Mouse (Mus musculus): ENCODE measurements around the gene Adamts14. TPM values are rescaled to one million over a fixed set of nuclear protein-coding genes. Genes with fewer than 3 reads are reported as not detected.

The Adamts14 gene
- polyA plus RNA-seq, 1 experiment from 2014 or later = 0.43 TPM

- Histone ChIP-seq H3K9me3 (no peaks in the 10 kb centered on the region), H3K27ac (no peak overlapping the region), H3K27me3 (ENCODE audit: insufficient read depth, poor library complexity, severe bottlenecking) (no peaks in the 10 kb centered on the region), H3K36me3 (no peaks in the 10 kb centered on the region), H3K4me1 (replicated peaks) (peaks cover 16% of the 10 kb centered on the region; the same call in 1 of the 2 replicates), H3K4me3 (no peak overlapping the region)
- DNase-seq (ENCODE audit: low spot score) = no peak
- WGBS = 70% methylated on average over 3 of the region's 3 CpGs
Observed at GRCm38 (mm10) chr10:61188010-61188409, 85.2 kb downstream of the Adamts14 start.

GRCm38 (mm10) chr10:61187001-61187400, 86.2 kb downstream of the Adamts14 start:
- DNase-seq (ENCODE audit: low spot score) = no peak
- no peaks in the 10 kb centered on the region for H3K9me3 ChIP-seq
- no peaks in the 10 kb centered on the region for H3K36me3 ChIP-seq
- no peak overlapping the region for H3K4me3 ChIP-seq
- H3K4me1 ChIP-seq (replicated peaks) = peaks cover 16% of the 10 kb centered on the region; the same call in 1 of the 2 replicates
- 83% methylated on average over 3 of the region's 3 CpGs for WGBS
- no peaks in the 10 kb centered on the region for H3K27me3 ChIP-seq (ENCODE audit: insufficient read depth, poor library complexity, severe bottlenecking)
- no peak overlapping the region for H3K27ac ChIP-seq

GRCm38 (mm10) chr10:61179927-61180326, 93.3 kb downstream of the Adamts14 start:
- WGBS = 83% methylated on average over 6 of the region's 6 CpGs
- Histone ChIP-seq H3K4me1 (replicated peaks) (peaks cover 15% of the 10 kb centered on the region), H3K4me3 (no peak overlapping the region), H3K36me3 (no peaks in the 10 kb centered on the region), H3K9me3 (no peaks in the 10 kb centered on the region), H3K27ac (no peak overlapping the region), H3K27me3 (ENCODE audit: insufficient read depth, poor library complexity, severe bottlenecking) (peaks cover 25% of the 10 kb centered on the region)
- DNase-seq (ENCODE audit: low spot score) = no peak

- Histone ChIP-seq H3K36me3 (no peaks in the 10 kb centered on the region), H3K9me3 (no peaks in the 10 kb centered on the region), H3K4me3 (no peak overlapping the region), H3K4me1 (replicated peaks) (peaks cover 15% of the 10 kb centered on the region), H3K27me3 (ENCODE audit: insufficient read depth, poor library complexity, severe bottlenecking) (peaks cover 32% of the 10 kb centered on the region), H3K27ac (no peak overlapping the region)
- 87% methylated on average over 8 of the region's 8 CpGs for WGBS
- no peak for DNase-seq (ENCODE audit: low spot score)
Observed at GRCm38 (mm10) chr10:61178687-61179086, 94.6 kb downstream of the Adamts14 start.

GRCm38 (mm10) chr10:61177751-61178150, 95.5 kb downstream of the Adamts14 start:
- Histone ChIP-seq H3K4me3 (no peak overlapping the region), H3K36me3 (no peaks in the 10 kb centered on the region), H3K9me3 (no peaks in the 10 kb centered on the region), H3K27me3 (ENCODE audit: insufficient read depth, poor library complexity, severe bottlenecking) (peaks cover 32% of the 10 kb centered on the region), H3K4me1 (replicated peaks) (peaks cover 15% of the 10 kb centered on the region), H3K27ac (no peak overlapping the region)
- DNase-seq (ENCODE audit: low spot score) = no peak
- 78% methylated on average over 4 of the region's 4 CpGs for WGBS

GRCm38 (mm10) chr10:61176221-61176790, 96.9 kb downstream of the Adamts14 start:
- DNase-seq (ENCODE audit: low spot score) = no peak
- 44% methylated on average over 7 of the region's 7 CpGs for WGBS
- H3K36me3 ChIP-seq = no peaks in the 10 kb centered on the region
- no peaks in the 10 kb centered on the region for H3K9me3 ChIP-seq
- peaks cover 15% of the 10 kb centered on the region for H3K4me1 ChIP-seq (replicated peaks)
- no peak overlapping the region for H3K27ac ChIP-seq
- H3K27me3 ChIP-seq (ENCODE audit: insufficient read depth, poor library complexity, severe bottlenecking) = peaks cover 32% of the 10 kb centered on the region
- H3K4me3 ChIP-seq = peak overlapping the region; percentile 30

- Histone ChIP-seq H3K9me3 (no peaks in the 10 kb centered on the region), H3K27ac (no peak overlapping the region), H3K4me1 (replicated peaks) (peaks cover 15% of the 10 kb centered on the region), H3K36me3 (no peaks in the 10 kb centered on the region), H3K4me3 (peak overlapping the region; percentile 30), H3K27me3 (ENCODE audit: insufficient read depth, poor library complexity, severe bottlenecking) (peaks cover 32% of the 10 kb centered on the region)
- DNase-seq (ENCODE audit: low spot score) = peak; percentile 56
- 19% methylated on average over 24 of the region's 24 CpGs for WGBS
Observed at GRCm38 (mm10) chr10:61175442-61176204, 97.6 kb downstream of the Adamts14 start.

GRCm38 (mm10) chr10:61174711-61175441, 98.4 kb downstream of the Adamts14 start:
- H3K4me1 ChIP-seq (replicated peaks) = peaks cover 15% of the 10 kb centered on the region
- peaks cover 32% of the 10 kb centered on the region for H3K27me3 ChIP-seq (ENCODE audit: insufficient read depth, poor library complexity, severe bottlenecking)
- H3K4me3 ChIP-seq = no peak overlapping the region
- no peak for DNase-seq (ENCODE audit: low spot score)
- H3K36me3 ChIP-seq = no peaks in the 10 kb centered on the region
- H3K27ac ChIP-seq = no peak overlapping the region
- no peaks in the 10 kb centered on the region for H3K9me3 ChIP-seq
- WGBS = 41% methylated on average over 13 of the region's 13 CpGs

GRCm38 (mm10) chr10:61172496-61172895, 100.7 kb downstream of the Adamts14 start:
- Histone ChIP-seq H3K36me3 (no peaks in the 10 kb centered on the region), H3K4me1 (replicated peaks) (peaks cover 15% of the 10 kb centered on the region), H3K27me3 (ENCODE audit: insufficient read depth, poor library complexity, severe bottlenecking) (peaks cover 28% of the 10 kb centered on the region), H3K4me3 (no peak overlapping the region), H3K9me3 (no peaks in the 10 kb centered on the region), H3K27ac (no peak overlapping the region)
- DNase-seq (ENCODE audit: low spot score) = no peak
- WGBS = 82% methylated on average over 4 of the region's 4 CpGs

GRCm38 (mm10) chr10:61171654-61172053, 101.6 kb downstream of the Adamts14 start, which contains the start of gene Tbata:
Gene Tbata (plus strand): TSS chr10:61171954.
- no peak within 1 kb of the TSS for H3K4me3 ChIP-seq
- WGBS = 71% methylated on average over 3 of the region's 3 CpGs
- no peaks in the 10 kb centered on the region for H3K9me3 ChIP-seq
- H3K36me3 ChIP-seq = no peaks in the 10 kb centered on the region
- H3K4me1 ChIP-seq (replicated peaks) = peaks cover 15% of the 10 kb centered on the region
- no peak within 1 kb of the TSS for H3K27ac ChIP-seq
- DNase-seq (ENCODE audit: low spot score) = no peak
- H3K27me3 ChIP-seq (ENCODE audit: insufficient read depth, poor library complexity, severe bottlenecking) = peaks cover 23% of the 10 kb centered on the region

- no peaks in the 10 kb centered on the region for H3K27me3 ChIP-seq (ENCODE audit: insufficient read depth, poor library complexity, severe bottlenecking)
- H3K27ac ChIP-seq = no peak overlapping the region
- no peaks in the 10 kb centered on the region for H3K9me3 ChIP-seq
- no peaks in the 10 kb centered on the region for H3K36me3 ChIP-seq
- WGBS = 64% methylated on average over 2 of the region's 2 CpGs
- H3K4me1 ChIP-seq (replicated peaks) = no peaks in the 10 kb centered on the region
- no peak for DNase-seq (ENCODE audit: low spot score)
- no peak overlapping the region for H3K4me3 ChIP-seq
Observed at GRCm38 (mm10) chr10:61168393-61168792, 104.8 kb downstream of the Adamts14 start.

- Histone ChIP-seq H3K9me3 (no peaks in the 10 kb centered on the region), H3K4me1 (replicated peaks) (no peaks in the 10 kb centered on the region), H3K4me3 (no peak overlapping the region), H3K27me3 (ENCODE audit: insufficient read depth, poor library complexity, severe bottlenecking) (no peaks in the 10 kb centered on the region), H3K36me3 (no peaks in the 10 kb centered on the region), H3K27ac (no peak overlapping the region)
- 81% methylated on average over 9 of the region's 9 CpGs for WGBS
- DNase-seq (ENCODE audit: low spot score) = no peak
Observed at GRCm38 (mm10) chr10:61167333-61168096, 105.7 kb downstream of the Adamts14 start.

Measured in hindbrain, embryonic 10.5 days (tissue).